In genomic region chr16:73760921-73761320, GRCm38 (mm10) we compare ENCODE assay signal across 22 mouse cellular contexts.
DNase-seq lines count a peak whose midpoint lies in the region; ATAC-seq and TF ChIP-seq lines count a peak whose summit lies in the region.
"Had no signal": no experiment of that assay in that cellular context is flagged by ENCODE, and none has a peak within 500 bp of the region (broad histone marks: within the 10 kb centered on the region; RNA-seq: fewer than 3 reads in every experiment).

No protein-coding gene starts in this region.

- WGBS in forebrain, embryonic 11.5 days, result 47% methylated on average over 3 of the region's 3 CpGs
- 67% methylated on average over 3 of the region's 3 CpGs for WGBS in forebrain, embryonic 10.5 days
- WGBS in midbrain, postnatal 0 days, result 45% methylated on average over 3 of the region's 3 CpGs
- 37% methylated on average over 3 of the region's 3 CpGs for WGBS in midbrain, embryonic 16.5 days

- TF ChIP-seq CTCF in midbrain, postnatal 0 days (IDR thresholded peaks at IDR 0.05), result no peak

- no peaks in the 10 kb centered on the region for H3K9me3 ChIP-seq in forebrain, embryonic 11.5 days (ENCODE audit: control insufficient read depth, low read length)
- no peaks in the 10 kb centered on the region for H3K9me3 ChIP-seq in forebrain, embryonic 10.5 days
- no peaks in the 10 kb centered on the region for H3K9me3 ChIP-seq in midbrain, postnatal 0 days (ENCODE audit: low read length)
- no peaks in the 10 kb centered on the region for H3K9me3 ChIP-seq in midbrain, embryonic 16.5 days (replicated peaks; ENCODE audit: control insufficient read depth, low read length, poor library complexity, severe bottlenecking)
- H3K9me3 ChIP-seq: embryonic facial prominence, embryonic 10.5 days; G1E; heart, embryonic 13.5 days; hindbrain, embryonic 12.5 days had no signal

- no peak overlapping the region for H3K9ac ChIP-seq in forebrain, embryonic 11.5 days (ENCODE audit: low read length)
- H3K9ac ChIP-seq in midbrain, postnatal 0 days (replicated peaks; ENCODE audit: low read length, poor library complexity, severe bottlenecking), result no peak overlapping the region
- no peak overlapping the region for H3K9ac ChIP-seq in midbrain, embryonic 16.5 days (ENCODE audit: low read depth, low read length)
- H3K9ac ChIP-seq: heart, embryonic 13.5 days; hindbrain, embryonic 12.5 days had no signal

- peak; percentile 71; the same call in 1 of the 2 replicates for ATAC-seq in forebrain, embryonic 11.5 days (replicated peaks; ENCODE audit: low FRiP score)
- peak; percentile 67; the same call in 1 of the 2 replicates for ATAC-seq in frontal cortex, adult (ENCODE audit: low TSS enrichment)
- no peak for ATAC-seq in midbrain, postnatal 0 days (ENCODE audit: low FRiP score)
- no peak for ATAC-seq in midbrain, embryonic 16.5 days
- ATAC-seq: CD4-positive, CD25-positive, alpha-beta regulatory T cell, adult 4 months; hindbrain, postnatal 0 days had no signal

- no peaks in the 10 kb centered on the region for H3K36me3 ChIP-seq in forebrain, embryonic 11.5 days (ENCODE audit: control insufficient read depth, insufficient read depth, low read length)
- H3K36me3 ChIP-seq in forebrain, embryonic 10.5 days (replicated peaks), result no peaks in the 10 kb centered on the region
- H3K36me3 ChIP-seq in midbrain, postnatal 0 days (ENCODE audit: insufficient read depth, low read length), result no peaks in the 10 kb centered on the region
- H3K36me3 ChIP-seq in midbrain, embryonic 16.5 days (ENCODE audit: control insufficient read depth, insufficient read depth, low read length), result no peaks in the 10 kb centered on the region
- H3K36me3 ChIP-seq: embryonic facial prominence, embryonic 10.5 days; G1E; heart, embryonic 13.5 days; hindbrain, embryonic 12.5 days had no signal

- DNase-seq in forebrain, embryonic 11.5 days (ENCODE audit: low spot score), result no peak
- no peak for DNase-seq in forebrain, embryonic 10.5 days (ENCODE audit: extremely low spot score, low spot score)
- no peak for DNase-seq in frontal cortex, postnatal 10 days (ENCODE audit: low spot score in 2 of 2)
- DNase-seq in midbrain, postnatal 0 days (ENCODE audit: low spot score), result peak; percentile 17
- no peak for DNase-seq in testis, postnatal 14 days (ENCODE audit: low spot score)
- DNase-seq: adrenal gland, postnatal 10 days; B cell, adult 2 months; cerebellum, adult 18-20 months; cerebellum, adult 9-11 months; cerebellum, postnatal 36 days; gastrocnemius, postnatal 36 days; heart, adult 11 months; heart, postnatal 36 days; kidney, adult 11 months had no signal

- H3K4me3 ChIP-seq in forebrain, embryonic 11.5 days (ENCODE audit: low read depth, low read length), result no peak overlapping the region
- no peak overlapping the region for H3K4me3 ChIP-seq in forebrain, embryonic 10.5 days
- no peak overlapping the region for H3K4me3 ChIP-seq in midbrain, postnatal 0 days (ENCODE audit: low read depth, low read length)
- H3K4me3 ChIP-seq in midbrain, embryonic 16.5 days (ENCODE audit: low read depth, low read length), result no peak overlapping the region
- H3K4me3 ChIP-seq: embryonic facial prominence, embryonic 10.5 days; heart, embryonic 13.5 days; hindbrain, embryonic 12.5 days had no signal

- H3K27ac ChIP-seq in forebrain, embryonic 11.5 days (ENCODE audit: low read depth, low read length), result no peak overlapping the region
- H3K27ac ChIP-seq in forebrain, embryonic 10.5 days, result no peak overlapping the region
- H3K27ac ChIP-seq in midbrain, postnatal 0 days (ENCODE audit: low read depth, low read length), result no peak overlapping the region
- H3K27ac ChIP-seq in midbrain, embryonic 16.5 days (ENCODE audit: low read length), result no peak overlapping the region
- H3K27ac ChIP-seq: embryonic facial prominence, embryonic 10.5 days; heart, embryonic 13.5 days; hindbrain, embryonic 12.5 days; hindbrain, postnatal 0 days had no signal

- no peak overlapping the region for H3K4me2 ChIP-seq in forebrain, embryonic 11.5 days (ENCODE audit: low read depth, low read length, severe bottlenecking)
- H3K4me2 ChIP-seq in midbrain, postnatal 0 days (ENCODE audit: low read depth, low read length, poor library complexity, severe bottlenecking), result no peak overlapping the region
- no peak overlapping the region for H3K4me2 ChIP-seq in midbrain, embryonic 16.5 days (ENCODE audit: low read length)
- H3K4me2 ChIP-seq: heart, embryonic 13.5 days; hindbrain, embryonic 12.5 days had no signal

- no peaks in the 10 kb centered on the region for H3K27me3 ChIP-seq in forebrain, embryonic 11.5 days (ENCODE audit: control insufficient read depth, insufficient read depth, low read length)
- no peaks in the 10 kb centered on the region for H3K27me3 ChIP-seq in forebrain, embryonic 10.5 days (ENCODE audit: poor library complexity, severe bottlenecking)
- H3K27me3 ChIP-seq in midbrain, postnatal 0 days (ENCODE audit: insufficient read depth, low read length), result no peaks in the 10 kb centered on the region
- no peaks in the 10 kb centered on the region for H3K27me3 ChIP-seq in midbrain, embryonic 16.5 days (ENCODE audit: control insufficient read depth, insufficient read depth, low read depth, low read length)
- H3K27me3 ChIP-seq: heart, embryonic 13.5 days; hindbrain, embryonic 12.5 days had no signal

- H3K4me1 ChIP-seq in forebrain, embryonic 11.5 days (replicated peaks; ENCODE audit: control insufficient read depth, insufficient read depth, low read length), result no peaks in the 10 kb centered on the region; the same call in 1 of the 2 replicates
- no peaks in the 10 kb centered on the region for H3K4me1 ChIP-seq in forebrain, embryonic 10.5 days
- no peaks in the 10 kb centered on the region for H3K4me1 ChIP-seq in midbrain, postnatal 0 days (ENCODE audit: insufficient read depth, low read length)
- 0 out of 2 replicates have a peak, but pooled peaks cover 3% of the 10 kb centered on the region for H3K4me1 ChIP-seq in midbrain, embryonic 16.5 days (ENCODE audit: control insufficient read depth, insufficient read depth, low read length)
- H3K4me1 ChIP-seq: heart, embryonic 13.5 days; hindbrain, embryonic 12.5 days had no signal

Comparison
In these comparisons a context has a peak if more than half of its experiments do, and no peak if none do; other contexts are left out.
1. ATAC-seq: peak in forebrain, embryonic 11.5 days (single experiment) and frontal cortex, adult (single experiment); none in midbrain, postnatal 0 days (single experiment) and midbrain, embryonic 16.5 days (single experiment).